Mouse (Mus musculus) C2C12 (cell line): ENCODE data around the gene Fkbp9.

Experiments
- CEBPB ChIP-seq: IDR thresholded peaks from one replicate; pipeline ENCODE4 v1.6.1; 2011; ENCODE audit warnings: low read depth, mild to moderate bottlenecking, control low read depth, moderate library complexity
- CTCF ChIP-seq: IDR thresholded peaks from one replicate; pipeline ENCODE4 v1.5.1; 2011; ENCODE audit not compliant: control insufficient read depth, insufficient read depth, insufficient read length
- MAX ChIP-seq: IDR thresholded peaks from one replicate; pipeline ENCODE4 v1.6.1; 2011; ENCODE audit warnings: mild to moderate bottlenecking, control low read depth
- MYOD1 ChIP-seq: IDR thresholded peaks from one replicate; pipeline ENCODE4 v1.6.1; 2011; ENCODE audit warnings: low read depth; ENCODE audit not compliant: control insufficient read depth, insufficient read length
- MYOG ChIP-seq: IDR thresholded peaks from one replicate; pipeline ENCODE4 v1.6.1; 2011; ENCODE audit not compliant: control insufficient read depth, insufficient read length; ENCODE audit errors: extremely low read depth
- USF1 ChIP-seq: IDR thresholded peaks from one replicate; pipeline ENCODE4 v1.6.1; 2011; ENCODE audit warnings: low read depth, mild to moderate bottlenecking, control low read depth, moderate library complexity

- TF ChIP-seq CTCF (no peak), USF1 (no peak), CEBPB (no peak), MYOD1 (no peak), MYOG (no peak), MAX (no peak)
Measured at GRCm38 (mm10) chr6:56806195-56806594, 25.7 kb upstream of the Fkbp9 start.
